Comparison of ENCODE assay signal across 8 mouse cellular contexts in the genomic region with DNA sequence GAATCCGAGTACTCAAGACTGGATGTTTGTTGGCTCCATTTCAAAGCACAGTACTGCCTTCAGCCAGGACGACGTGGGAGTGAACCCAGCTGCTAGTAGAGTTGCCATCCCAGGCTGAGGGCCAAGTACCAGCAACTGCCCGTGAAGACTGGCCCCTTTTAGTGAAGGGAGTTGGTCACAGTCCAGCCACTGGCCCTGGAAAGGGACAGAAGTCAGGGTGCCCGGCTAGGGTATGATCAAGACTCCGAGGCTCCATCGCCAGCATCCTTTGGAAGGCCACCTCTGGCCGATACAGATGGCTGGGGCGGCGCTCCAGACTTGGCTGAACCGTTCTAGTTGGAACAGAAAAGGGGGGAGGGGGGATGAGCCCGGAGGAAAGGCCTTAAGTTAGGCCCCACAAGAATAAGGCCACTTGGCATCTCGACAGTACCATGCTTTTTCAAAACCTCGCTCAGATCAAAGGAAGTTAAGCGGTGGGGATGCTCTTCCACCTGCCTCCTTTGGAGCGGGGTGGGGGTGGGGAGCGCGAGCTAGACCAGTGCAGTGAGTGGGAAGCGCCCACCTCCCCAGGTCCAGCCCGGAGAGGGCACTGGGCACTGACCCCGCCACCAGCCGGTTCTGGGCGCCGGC. TPM values are rescaled to one million over a fixed set of nuclear protein-coding genes. Genes with fewer than 3 reads are reported as not detected.
DNase-seq lines count a peak whose midpoint lies in the region; ATAC-seq and TF ChIP-seq lines count a peak whose summit lies in the region.

No protein-coding gene starts in this region.

- H3K9me3 ChIP-seq in hindbrain, postnatal 0 days (ENCODE audit: low read length): no peaks in the 10 kb centered on the region
- no peaks in the 10 kb centered on the region for H3K9me3 ChIP-seq in stomach, embryonic 14.5 days (ENCODE audit: control insufficient read depth, low read depth, low read length)

- H3K9ac ChIP-seq in hindbrain, postnatal 0 days (replicated peaks; ENCODE audit: low read length): peak overlapping the region; percentile 87
- H3K9ac ChIP-seq in stomach, embryonic 14.5 days (replicated peaks; ENCODE audit: low read depth, low read length): peak overlapping the region; percentile 85

- TF ChIP-seq CTCF in hindbrain, postnatal 0 days (IDR thresholded peaks at IDR 0.05; ENCODE audit: low read depth): no peak

- H3K79me2 ChIP-seq in macrophage (ENCODE audit: inconsistent target): peaks cover 34% of the 10 kb centered on the region

- peak; percentile 27 to 43 for DNase-seq in spleen, postnatal 10 days (ENCODE audit: low spot score in 2 of 2)
- no peak for DNase-seq in spleen, adult 12 weeks (ENCODE audit: low spot score)
- peak; percentile 56 to 67 for DNase-seq in cerebellum, postnatal 25 days
- peak; percentile 12 to 28 for DNase-seq in gastrocnemius, adult 8-10 months (ENCODE audit: low spot score in 2 of 2)
- peak; percentile 93 for DNase-seq in hindbrain, postnatal 0 days (ENCODE audit: low spot score)
- peak; percentile 50 to 85 for DNase-seq in left cerebral cortex, adult 8-10 months (ENCODE audit: low spot score in 2 of 2)

- H3K36me3 ChIP-seq in hindbrain, postnatal 0 days (ENCODE audit: insufficient read depth, low read length): peaks cover 11% of the 10 kb centered on the region; the same call in 1 of the 2 replicates
- peaks cover 16% of the 10 kb centered on the region for H3K36me3 ChIP-seq in macrophage (ENCODE audit: inconsistent target)
- H3K36me3 ChIP-seq in stomach, embryonic 14.5 days (ENCODE audit: control insufficient read depth, insufficient read depth, low read length): peaks cover 13% of the 10 kb centered on the region

- H3K27ac ChIP-seq in hindbrain, postnatal 0 days: peak overlapping the region; percentile 98
- no peak overlapping the region for H3K27ac ChIP-seq in macrophage
- H3K27ac ChIP-seq in stomach, embryonic 14.5 days (ENCODE audit: low read length): peak overlapping the region; percentile 95

- no peaks in the 10 kb centered on the region for H3K27me3 ChIP-seq in hindbrain, postnatal 0 days (ENCODE audit: insufficient read depth, low read length)
- no peaks in the 10 kb centered on the region for H3K27me3 ChIP-seq in stomach, embryonic 14.5 days (ENCODE audit: control insufficient read depth, insufficient read depth, low read length)

- H3K4me3 ChIP-seq in hindbrain, postnatal 0 days (ENCODE audit: low read length): peak overlapping the region; percentile 93
- H3K4me3 ChIP-seq in macrophage (ENCODE audit: inconsistent target): peak overlapping the region; percentile 30
- peak overlapping the region; percentile 97 for H3K4me3 ChIP-seq in stomach, embryonic 14.5 days (ENCODE audit: low read depth, low read length)

- H3K4me2 ChIP-seq in hindbrain, postnatal 0 days (ENCODE audit: low read depth, low read length): peak overlapping the region; percentile 73
- peak overlapping the region; percentile 69 for H3K4me2 ChIP-seq in stomach, embryonic 14.5 days (replicated peaks; ENCODE audit: low read depth, low read length)

- 1% methylated on average over 24 of the region's 24 CpGs for WGBS in hindbrain, postnatal 0 days
- WGBS in macrophage (ENCODE audit: missing documents): 20% methylated on average over 24 of the region's 24 CpGs
- 1% methylated on average over 24 of the region's 24 CpGs for WGBS in stomach, embryonic 14.5 days

- peaks cover 12% of the 10 kb centered on the region for H3K4me1 ChIP-seq in hindbrain, postnatal 0 days (ENCODE audit: insufficient read depth, low read length)
- H3K4me1 ChIP-seq in stomach, embryonic 14.5 days (ENCODE audit: control insufficient read depth, insufficient read depth, low read length): peaks cover 6% of the 10 kb centered on the region; the same call in 1 of the 2 replicates

- peak; percentile 68 for ATAC-seq in hindbrain, postnatal 0 days
- ATAC-seq in stomach, embryonic 14.5 days (ENCODE audit: insufficient number of reproducible peaks, insufficient read depth, low FRiP score, low read depth): peak; percentile 30; the same call in 1 of the 2 replicates

RNA-seq across cellular contexts. Expression of gene Yrdc, which starts 0.7 kb away (rescaled TPM):
- 10 to 100 TPM; 10.4 to 15.0 (median 12.0) TPM for total RNA-seq in gastrocnemius, adult 8-10 months (2022)
- total RNA-seq in hindbrain, postnatal 0 days (2014; rRNA removed): 52.9 and 76.1 TPM in 2 replicates
- 47.0 and 52.9 TPM in 2 replicates for polyA plus RNA-seq in hindbrain, postnatal 0 days (2015; fragmentation: Nextera tagmentation; extraction: Ambion mirVana)
- total RNA-seq in left cerebral cortex, adult 8-10 months (2022): 10 to 100 TPM; 30.5 to 41.1 (median 38.8) TPM
- 10 to 100 TPM; 20.4 to 53.0 (median 32.5) TPM for total RNA-seq in macrophage (2018; cell fraction: chromatin; rRNA removed)
- 10 to 100 TPM; 19.0 to 36.7 (median 26.0) TPM for total RNA-seq in macrophage (2018; cell fraction: cytosol; rRNA removed)
- total RNA-seq in macrophage (2018; cell fraction: nucleus; rRNA removed): 10 to 100 TPM; 32.1 to 54.5 (median 41.1) TPM
- polyA plus RNA-seq in macrophage (2018): 12.5 to 25.5 TPM (median 17.8 TPM) in 3 replicates
- polyA plus RNA-seq in stomach, embryonic 14.5 days (2014; fragmentation: Nextera tagmentation; extraction: Ambion mirVana): 31.6 and 39.6 TPM in 2 replicates

RNA-seq across cellular contexts. Expression of gene 1110065P20Rik, which starts 1.2 kb away (rescaled TPM):
- total RNA-seq in gastrocnemius, adult 8-10 months (2022): 10 to 100 TPM; 23.7 to 31.3 (median 25.2) TPM
- total RNA-seq in hindbrain, postnatal 0 days (2014; rRNA removed): 206 and 212 TPM in 2 replicates
- 143 and 152 TPM in 2 replicates for polyA plus RNA-seq in hindbrain, postnatal 0 days (2015; fragmentation: Nextera tagmentation; extraction: Ambion mirVana)
- 10 to 100 TPM; 66.4 to 70.2 (median 67.8) TPM for total RNA-seq in left cerebral cortex, adult 8-10 months (2022)
- 10 to 100 TPM in 2 of 26 experiments, 1 to 10 TPM in 23, not detected in 1; 1.4 to 13.2 (median 3.2) TPM for total RNA-seq in macrophage (2018; cell fraction: chromatin; rRNA removed)
- 10 to 100 TPM in 21 of 26 experiments, 1 to 10 TPM in 5; 7.3 to 16.0 (median 12.1) TPM for total RNA-seq in macrophage (2018; cell fraction: cytosol; rRNA removed)
- 1 to 10 TPM; 1.8 to 9.8 (median 4.8) TPM for total RNA-seq in macrophage (2018; cell fraction: nucleus; rRNA removed)
- polyA plus RNA-seq in macrophage (2018): 2.6 to 13.3 TPM (median 13.0 TPM) in 3 replicates
- 60.1 and 69.1 TPM in 2 replicates for polyA plus RNA-seq in stomach, embryonic 14.5 days (2014; fragmentation: Nextera tagmentation; extraction: Ambion mirVana)

RNA-seq across cellular contexts. Expression of gene Maneal, which starts 12.2 kb away (rescaled TPM):
- under 1 TPM; 0.19 to 0.54 (median 0.40) TPM for total RNA-seq in gastrocnemius, adult 8-10 months (2022)
- total RNA-seq in hindbrain, postnatal 0 days (2014; rRNA removed): 52.3 and 56.9 TPM in 2 replicates
- 9.4 and 9.6 TPM in 2 replicates for polyA plus RNA-seq in hindbrain, postnatal 0 days (2015; fragmentation: Nextera tagmentation; extraction: Ambion mirVana)
- 10 to 100 TPM; 53.2 to 61.4 (median 57.1) TPM for total RNA-seq in left cerebral cortex, adult 8-10 months (2022)
- total RNA-seq in macrophage (2018; cell fraction: chromatin; rRNA removed): not detected
- total RNA-seq in macrophage (2018; cell fraction: cytosol; rRNA removed): under 1 TPM in 14 of 26 experiments, not detected in 12; 0.03 to 0.35 (median 0.20) TPM
- total RNA-seq in macrophage (2018; cell fraction: nucleus; rRNA removed): under 1 TPM in 8 of 26 experiments, not detected in 18; 0.24 to 0.64 (median 0.30) TPM
- 0.18 to 0.49 TPM (median 0.26 TPM) in 3 replicates for polyA plus RNA-seq in macrophage (2018)
- polyA plus RNA-seq in stomach, embryonic 14.5 days (2014; fragmentation: Nextera tagmentation; extraction: Ambion mirVana): 1.6 and 1.7 TPM in 2 replicates

RNA-seq across cellular contexts. Expression of gene Epha10, which starts 31.0 kb away (rescaled TPM):
- not detected for total RNA-seq in gastrocnemius, adult 8-10 months (2022)
- 28.4 and 49.6 TPM in 2 replicates for total RNA-seq in hindbrain, postnatal 0 days (2014; rRNA removed)
- 13.7 and 14.2 TPM in 2 replicates for polyA plus RNA-seq in hindbrain, postnatal 0 days (2015; fragmentation: Nextera tagmentation; extraction: Ambion mirVana)
- total RNA-seq in left cerebral cortex, adult 8-10 months (2022): 10 to 100 TPM; 36.6 to 40.5 (median 39.2) TPM
- total RNA-seq in macrophage (2018; cell fraction: chromatin; rRNA removed): not detected
- not detected for total RNA-seq in macrophage (2018; cell fraction: cytosol; rRNA removed)
- total RNA-seq in macrophage (2018; cell fraction: nucleus; rRNA removed): not detected
- polyA plus RNA-seq in macrophage (2018): not detected in 3 replicates
- 0.21 and 0.56 TPM in 2 replicates for polyA plus RNA-seq in stomach, embryonic 14.5 days (2014; fragmentation: Nextera tagmentation; extraction: Ambion mirVana)

RNA-seq across cellular contexts. Expression of gene Mtf1, which starts 47.8 kb away (rescaled TPM):
- 10 to 100 TPM; 12.9 to 16.0 (median 15.0) TPM for total RNA-seq in gastrocnemius, adult 8-10 months (2022)
- 7.7 and 17.3 TPM in 2 replicates for total RNA-seq in hindbrain, postnatal 0 days (2014; rRNA removed)
- 23.4 and 24.7 TPM in 2 replicates for polyA plus RNA-seq in hindbrain, postnatal 0 days (2015; fragmentation: Nextera tagmentation; extraction: Ambion mirVana)
- total RNA-seq in left cerebral cortex, adult 8-10 months (2022): 10 to 100 TPM; 22.0 to 29.3 (median 25.0) TPM
- 10 to 100 TPM; 17.1 to 48.1 (median 33.1) TPM for total RNA-seq in macrophage (2018; cell fraction: chromatin; rRNA removed)
- total RNA-seq in macrophage (2018; cell fraction: cytosol; rRNA removed): 10 to 100 TPM; 14.3 to 21.6 (median 16.3) TPM
- 10 to 100 TPM; 20.6 to 40.7 (median 28.7) TPM for total RNA-seq in macrophage (2018; cell fraction: nucleus; rRNA removed)
- polyA plus RNA-seq in macrophage (2018): 12.8 to 14.1 TPM (median 13.2 TPM) in 3 replicates
- polyA plus RNA-seq in stomach, embryonic 14.5 days (2014; fragmentation: Nextera tagmentation; extraction: Ambion mirVana): 12.9 and 14.1 TPM in 2 replicates

Comparison
In these comparisons a context has a peak if more than half of its experiments do, and no peak if none do; other contexts are left out.
1. H3K4me3 ChIP-seq: peak in every context shown above with its lines; median percentile 97 in stomach, embryonic 14.5 days; 93 in hindbrain, postnatal 0 days; 30 in macrophage.
2. RNA of gene Maneal, which starts 12.2 kb away (total RNA-seq): 53.2 to 61.4 TPM in left cerebral cortex, adult 8-10 months and 52.3 to 56.9 TPM in hindbrain, postnatal 0 days; 0.19 to 0.54 TPM in gastrocnemius, adult 8-10 months; every median in the first group is over 10 times any median in the second.